Mouse (Mus musculus): Measurements from ENCODE around the gene Zfp963.

Zfp963 gene

GRCm38 (mm10) chr8:69749544-69750454 is at the start of gene Zfp963:
Gene Zfp963 (minus strand): TSS chr8:69749970.
- DNase-seq: peak; percentile 95

DNA sequence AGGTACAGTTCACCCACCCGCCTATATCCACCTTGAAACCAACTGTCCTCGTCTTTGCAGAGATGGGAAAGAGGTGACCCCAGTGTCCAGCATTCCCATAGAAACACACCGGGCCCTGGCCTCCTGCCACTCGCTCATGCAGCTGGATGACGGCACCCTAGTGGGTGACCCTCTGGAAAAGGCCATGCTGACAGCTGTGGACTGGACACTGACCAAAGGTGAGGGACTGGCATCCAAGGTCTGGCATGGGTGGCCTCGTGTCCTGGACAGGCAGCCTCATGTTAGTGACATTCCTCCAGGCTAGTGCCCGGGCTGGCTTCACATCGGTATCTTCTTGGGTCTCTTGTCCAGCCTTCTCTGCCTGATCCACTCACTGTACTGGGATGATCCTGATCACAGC is 49.5 kb upstream of the Zfp963 start:
- DNase-seq: no peak

- DNase-seq: no peak
Observed at GRCm38 (mm10) chr8:69797661-69798060, 47.9 kb upstream of the Zfp963 start.

DNA sequence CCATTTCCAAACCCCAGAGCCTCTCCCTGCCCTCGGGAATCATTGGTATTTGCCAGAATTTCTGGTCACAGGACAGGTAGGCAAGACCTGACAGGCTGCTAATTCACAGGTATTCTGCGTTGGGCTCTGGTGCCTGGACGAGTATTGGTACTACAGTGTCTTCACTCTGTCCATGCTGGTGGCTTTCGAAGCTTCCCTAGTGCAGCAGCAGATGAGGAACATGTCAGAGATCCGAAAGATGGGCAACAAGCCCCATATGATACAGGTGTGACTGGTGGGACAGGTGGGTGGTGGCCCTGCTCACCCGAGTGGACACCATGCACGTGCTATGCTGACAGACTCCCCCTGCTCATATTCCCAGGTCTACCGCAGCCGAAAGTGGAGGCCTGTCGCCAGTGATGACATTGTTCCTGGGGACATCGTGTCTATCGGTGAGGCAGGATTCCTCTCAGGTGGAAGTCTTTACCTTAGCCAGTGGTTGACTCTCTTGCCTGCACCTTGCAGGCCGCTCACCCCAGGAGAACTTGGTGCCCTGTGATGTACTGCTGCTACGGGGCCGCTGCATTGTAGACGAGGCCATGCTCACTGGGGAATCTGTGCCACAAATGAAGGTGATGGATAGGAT is 47.1 kb upstream of the Zfp963 start:
- no peak for DNase-seq

- DNase-seq: no peak
Observed at GRCm38 (mm10) chr8:69794901-69795300, 45.1 kb upstream of the Zfp963 start.

- no peak for DNase-seq
Observed at GRCm38 (mm10) chr8:69794096-69794495, 44.3 kb upstream of the Zfp963 start.

GRCm38 (mm10) chr8:69793666-69794065 is 43.9 kb upstream of the Zfp963 start:
- DNase-seq: no peak

GRCm38 (mm10) chr8:69791415-69792068 is 41.8 kb upstream of the Zfp963 start:
- peak; percentile 69 for DNase-seq

DNA sequence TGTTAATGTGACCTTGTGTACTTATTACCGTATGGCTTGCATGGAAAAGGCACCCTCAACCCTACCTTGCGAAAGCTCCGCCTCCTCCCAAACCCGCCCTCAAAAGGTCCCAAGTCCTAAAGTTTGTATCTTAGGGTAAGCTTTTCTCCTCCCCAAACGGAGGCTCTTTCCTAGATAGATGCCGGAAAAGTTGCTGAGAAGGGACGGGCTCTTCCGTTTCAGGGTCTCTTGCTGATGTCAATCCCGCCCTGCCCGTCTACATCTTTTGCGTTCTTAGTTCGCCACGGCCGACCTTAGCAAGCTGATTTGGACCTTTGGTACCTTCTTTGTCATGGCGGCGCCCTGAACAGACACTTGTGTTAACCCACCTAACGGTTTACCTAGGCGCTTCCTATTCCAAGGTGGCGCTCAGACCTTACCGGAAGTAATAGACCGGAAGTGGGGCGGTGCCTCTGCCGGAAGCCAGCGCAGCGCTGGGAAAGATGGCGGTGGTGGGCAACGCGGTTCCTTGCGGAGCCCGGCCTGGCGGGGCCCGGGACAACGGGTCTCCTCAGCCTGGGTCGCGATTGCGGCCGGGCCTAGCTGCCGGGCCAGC is 41.1 kb upstream of the Zfp963 start, which contains the start of the genes Atp13a1 and Zfp866:
Gene Atp13a1 (plus strand): TSS at position 391 of the 595 bp plus-strand sequence.
Gene Zfp866 (minus strand): TSS at position 406 of the 595 bp plus-strand sequence.
- DNase-seq: peak; percentile 86

DNA sequence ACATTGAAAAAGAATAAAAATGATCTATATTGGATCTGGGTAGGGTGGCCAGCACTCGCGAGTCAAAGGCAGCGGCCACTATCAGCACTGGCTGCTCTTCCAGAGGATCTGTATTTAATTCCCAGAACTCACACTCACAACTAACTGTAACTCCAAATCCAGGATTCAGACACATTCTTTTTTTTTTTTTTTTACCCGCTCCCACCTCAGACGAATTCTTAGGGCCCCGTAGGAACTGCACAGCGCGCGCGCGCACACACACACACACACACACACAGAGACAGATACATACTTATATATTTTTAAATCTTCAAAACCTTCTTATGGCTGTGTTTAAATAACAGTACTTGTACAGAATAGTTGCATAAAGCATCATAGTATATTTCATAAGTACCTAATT is 40.6 kb upstream of the Zfp963 start:
- DNase-seq: no peak

- DNase-seq: no peak
Observed at GRCm38 (mm10) chr8:69789731-69790130, 40.0 kb upstream of the Zfp963 start.

DNA sequence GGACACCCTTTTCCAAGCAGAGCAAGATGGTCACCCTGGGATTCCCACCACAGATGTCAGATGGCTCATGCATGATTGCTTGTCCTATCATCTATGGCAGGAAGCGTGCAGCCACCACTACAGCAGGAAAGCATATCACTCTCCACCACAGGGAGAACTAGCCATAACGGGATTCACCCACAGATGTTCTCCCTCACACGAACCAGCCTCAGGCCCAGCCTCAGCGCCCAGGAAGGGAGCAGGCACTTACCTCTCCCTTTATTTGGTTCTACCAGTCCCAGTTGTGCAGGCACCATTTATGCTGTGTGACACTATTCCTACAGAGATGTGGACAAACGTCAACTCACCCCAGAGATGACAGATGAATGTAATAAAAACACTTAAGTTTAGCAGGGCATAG is 39.3 kb upstream of the Zfp963 start:
- no peak for DNase-seq

DNA sequence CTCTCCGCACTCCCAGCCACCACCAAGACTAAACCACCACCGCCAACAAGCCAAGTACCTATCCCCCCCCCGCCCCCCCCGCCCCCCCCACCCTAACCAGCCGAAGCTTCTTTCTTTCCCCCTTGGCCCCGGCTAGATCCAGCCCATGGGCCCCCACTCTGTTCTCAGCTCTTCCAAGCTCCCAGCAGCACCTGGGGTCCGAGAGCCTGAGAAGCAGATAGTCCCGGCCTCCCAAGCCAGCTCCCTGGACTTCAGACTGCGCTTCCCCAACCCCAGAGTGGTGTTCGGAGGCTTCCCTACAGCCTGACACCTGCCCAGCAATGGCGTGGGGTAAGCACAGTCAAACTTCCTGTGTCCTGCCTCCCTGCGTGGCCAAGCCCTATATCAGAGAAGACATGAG is 27.3 kb upstream of the Zfp963 start:
- no peak for DNase-seq

DNA sequence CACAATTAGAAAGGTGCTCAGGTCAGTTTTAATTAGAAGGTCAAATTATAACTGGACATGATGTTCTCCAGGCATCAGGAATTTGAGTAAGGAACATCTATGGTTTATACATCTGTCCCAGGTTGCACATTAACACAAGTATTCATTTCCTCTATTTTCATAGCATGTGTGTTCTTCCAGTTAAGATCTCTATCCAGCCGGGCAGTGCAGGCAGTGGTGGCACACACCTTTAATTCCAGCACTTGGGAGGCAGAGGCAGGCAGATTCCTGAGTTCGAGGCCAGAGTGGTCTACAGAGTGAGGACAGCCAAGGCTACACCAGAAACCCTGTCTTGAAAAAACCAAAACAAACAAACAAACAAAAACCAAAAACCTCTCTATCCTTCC is 25.4 kb upstream of the Zfp963 start:
- DNase-seq: no peak

DNA sequence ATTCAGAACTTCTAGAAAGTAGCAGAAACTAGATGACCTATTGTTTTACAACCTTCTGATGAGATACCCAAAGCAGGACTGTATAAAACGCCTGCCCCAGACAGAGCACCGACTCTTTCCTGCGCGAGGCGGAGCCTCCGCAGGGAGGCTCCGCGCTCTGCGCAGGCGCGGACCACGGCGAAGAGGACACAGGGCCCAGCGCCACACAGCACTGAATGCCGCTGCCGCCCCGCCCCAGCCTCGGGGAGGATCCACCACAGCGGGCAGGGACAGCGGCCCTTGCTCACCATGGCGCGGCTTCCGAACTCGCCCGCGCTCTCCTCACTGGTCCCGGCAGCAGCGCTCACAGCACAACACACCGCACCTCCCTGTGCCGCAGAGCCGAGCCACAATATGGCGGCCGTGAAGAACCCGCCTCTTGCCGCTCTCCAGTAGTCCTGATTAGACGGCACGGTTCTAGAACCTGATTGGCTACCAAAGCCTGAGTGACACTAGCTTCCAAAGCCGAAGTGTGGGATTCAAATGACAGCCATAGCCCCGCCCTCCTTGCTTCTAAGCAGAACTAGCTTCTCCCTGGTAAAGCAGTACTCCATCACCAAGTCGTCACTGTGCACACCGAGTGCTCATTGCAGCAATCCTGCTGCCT is 24.9 kb upstream of the Zfp963 start, which contains the start of gene Gm20422:
Gene Gm20422 (minus strand): TSS at position 384 of the 646 bp plus-strand sequence.
- DNase-seq: peak; percentile 93

DNA sequence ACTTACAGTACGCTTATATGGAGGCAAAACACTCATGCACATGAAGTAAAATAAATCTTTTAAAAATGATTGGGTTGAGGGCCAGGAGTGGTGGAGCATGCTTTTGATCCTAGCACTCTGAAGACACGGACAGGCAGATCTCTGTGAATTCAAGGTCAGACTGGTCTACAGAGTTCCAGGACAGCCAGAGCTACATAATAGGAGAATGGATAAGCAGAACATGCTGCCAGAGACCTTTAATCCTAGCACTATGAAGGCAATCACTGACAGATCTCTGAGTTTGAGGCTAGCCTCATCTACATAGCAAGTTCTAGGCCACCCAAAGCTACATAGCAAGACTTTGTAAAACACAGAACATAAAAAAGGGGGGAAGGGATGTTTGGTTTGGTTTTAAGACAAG is 22.3 kb upstream of the Zfp963 start:
- DNase-seq: no peak

DNA sequence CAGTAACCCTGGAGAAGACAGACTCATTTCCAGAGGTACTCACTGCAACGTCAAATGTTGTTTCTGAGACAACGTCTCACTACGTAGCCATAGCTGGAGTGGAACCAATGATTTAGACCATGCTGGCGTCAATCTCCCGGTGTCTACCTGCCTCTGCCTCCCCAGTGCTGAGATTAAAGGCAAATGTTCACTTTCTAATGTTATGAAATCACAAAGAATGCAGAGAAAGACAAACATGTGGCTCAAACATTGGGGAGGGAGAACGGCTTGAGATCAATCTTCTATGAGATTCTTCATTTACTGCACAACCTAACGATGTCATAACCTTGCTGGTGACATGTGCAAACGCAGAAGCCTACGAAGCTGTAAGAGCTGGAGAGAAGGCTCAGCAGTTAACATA is 21.5 kb upstream of the Zfp963 start:
- no peak for DNase-seq

GRCm38 (mm10) chr8:69761814-69762445 is 12.2 kb upstream of the Zfp963 start:
- DNase-seq: no peak

- DNase-seq: no peak
Observed at GRCm38 (mm10) chr8:69758316-69758715, 8.5 kb upstream of the Zfp963 start.

DNA sequence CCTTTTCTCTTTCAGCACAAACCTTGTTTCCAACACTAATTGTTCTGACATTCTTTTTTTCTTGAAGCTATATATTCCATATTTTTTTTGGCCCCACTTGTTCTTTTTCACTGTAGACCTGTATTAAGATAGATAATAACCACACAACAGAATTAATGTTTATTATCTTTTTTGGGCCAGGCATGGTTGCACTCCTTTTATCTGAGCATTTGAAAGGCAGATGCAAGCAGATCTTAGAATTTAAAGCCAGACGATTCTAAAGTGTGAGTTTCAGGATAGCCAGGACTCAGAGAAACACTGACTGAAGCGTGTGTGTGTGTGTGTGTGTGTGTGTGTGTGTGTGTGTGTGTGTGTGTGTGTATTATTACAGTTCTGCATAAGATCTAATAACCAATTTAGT is 2.7 kb upstream of the Zfp963 start:
- no peak for DNase-seq

DNA sequence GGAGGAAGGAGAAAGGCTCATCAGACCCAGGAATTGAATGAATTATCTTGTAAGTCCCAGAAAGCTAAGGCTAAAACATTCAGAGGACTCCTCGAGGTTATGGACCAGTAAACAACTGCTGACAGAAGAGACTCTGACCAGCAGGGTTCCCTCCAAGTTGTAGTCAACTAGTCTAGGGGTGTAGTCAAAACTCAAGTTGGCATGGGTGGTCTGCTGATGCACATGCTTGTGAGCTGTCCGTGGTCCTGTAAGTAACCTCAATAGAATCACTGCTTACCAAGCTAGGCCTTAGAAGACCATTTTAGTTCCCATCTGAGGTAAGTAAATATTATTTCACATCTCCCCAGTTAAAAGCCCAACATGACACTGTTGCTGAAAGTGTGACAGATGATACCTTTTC is 8.5 kb downstream of the Zfp963 start:
- no peak for DNase-seq

DNA sequence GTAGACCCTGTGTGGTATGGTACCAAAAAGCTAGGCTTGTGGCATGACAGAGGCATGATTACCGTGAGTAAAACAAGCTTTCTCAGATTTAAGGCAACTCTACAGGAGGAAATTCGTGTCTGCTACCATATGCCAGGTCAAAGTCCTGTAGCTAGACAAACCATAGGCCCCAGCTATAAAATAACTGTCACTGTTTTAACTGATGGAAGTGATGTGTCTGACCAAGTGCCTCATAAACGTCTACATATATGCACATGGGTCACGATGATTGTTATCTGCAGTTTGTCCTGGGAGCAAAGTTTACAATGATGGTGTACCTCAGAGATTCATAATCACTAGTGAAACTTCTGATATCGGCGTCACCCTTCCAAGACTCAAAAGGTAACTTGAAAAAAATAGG is 9.0 kb downstream of the Zfp963 start:
- DNase-seq: no peak
